In genomic region chr13:47764802-47765597, GRCm38 (mm10) we compare ENCODE assay signal across 14 mouse cellular contexts.
A peak's percentile ranks its signal among the peaks of the same experiment; 100 is the strongest.
DNase-seq lines count a peak whose midpoint lies in the region; ATAC-seq and TF ChIP-seq lines count a peak whose summit lies in the region.
"Had no signal": no experiment of that assay in that cellular context is flagged by ENCODE, and none has a peak within 500 bp of the region (broad histone marks: within the 10 kb centered on the region; RNA-seq: fewer than 3 reads in every experiment).

No protein-coding gene starts in this region.

- no peaks in the 10 kb centered on the region for H3K27me3 ChIP-seq in hindbrain, postnatal 0 days (ENCODE audit: insufficient read depth, low read length)
- H3K27me3 ChIP-seq in hindbrain, embryonic 13.5 days = no peaks in the 10 kb centered on the region
- no peaks in the 10 kb centered on the region for H3K27me3 ChIP-seq in embryonic facial prominence, embryonic 13.5 days
- H3K27me3 ChIP-seq: hindbrain, embryonic 15.5 days; limb, embryonic 13.5 days had no signal

- no peaks in the 10 kb centered on the region for H3K4me1 ChIP-seq in hindbrain, postnatal 0 days (ENCODE audit: insufficient read depth, low read length)
- H3K4me1 ChIP-seq in hindbrain, embryonic 13.5 days (replicated peaks) = 0 out of 2 replicates have a peak, but pooled peaks cover 2% of the 10 kb centered on the region
- peaks cover 11% of the 10 kb centered on the region for H3K4me1 ChIP-seq in embryonic facial prominence, embryonic 13.5 days
- H3K4me1 ChIP-seq: hindbrain, embryonic 15.5 days had no signal

- no peak overlapping the region for H3K4me2 ChIP-seq in hindbrain, postnatal 0 days (ENCODE audit: low read depth, low read length)
- no peak overlapping the region for H3K4me2 ChIP-seq in hindbrain, embryonic 13.5 days
- H3K4me2 ChIP-seq in embryonic facial prominence, embryonic 13.5 days = no peak overlapping the region
- H3K4me2 ChIP-seq: hindbrain, embryonic 15.5 days; limb, embryonic 13.5 days had no signal

- no peak for TF ChIP-seq POLR2A in brain, embryonic 14.5 days (IDR thresholded peaks at IDR 0.05; ENCODE audit: borderline replicate concordance, extremely low read depth, insufficient read depth, insufficient read length, poor library complexity, severe bottlenecking)

- peak; percentile 36 for DNase-seq in hindbrain, postnatal 0 days (ENCODE audit: low spot score)
- peak; percentile 75 for DNase-seq in brain, embryonic 14.5 days (ENCODE audit: low read depth)
- peak; percentile 12 to 14 for DNase-seq in kidney, postnatal 36 days
- no peak for DNase-seq in yolk sac, embryonic 10.5 days (ENCODE audit: low spot score)
- DNase-seq in urinary bladder, adult 18-20 months (ENCODE audit: low spot score in 2 of 2) = no peak
- no peak for DNase-seq in spleen, postnatal 10 days (ENCODE audit: low spot score in 2 of 2)
- DNase-seq: cerebellum, adult 8-10 months; gastrocnemius, postnatal 10 days; right cerebral cortex, adult 18-20 months; thymus, postnatal 36 days had no signal

- H3K4me3 ChIP-seq in hindbrain, postnatal 0 days (ENCODE audit: low read length) = no peak overlapping the region
- no peak overlapping the region for H3K4me3 ChIP-seq in hindbrain, embryonic 13.5 days
- no peak overlapping the region for H3K4me3 ChIP-seq in embryonic facial prominence, embryonic 13.5 days
- H3K4me3 ChIP-seq: hindbrain, embryonic 15.5 days; limb, embryonic 13.5 days had no signal

- no peak for ATAC-seq in hindbrain, postnatal 0 days
- ATAC-seq in hindbrain, embryonic 13.5 days (ENCODE audit: low FRiP score) = no peak
- ATAC-seq in embryonic facial prominence, embryonic 13.5 days (ENCODE audit: insufficient number of reproducible peaks, insufficient read depth, low FRiP score, low TSS enrichment, low read depth) = no peak

- WGBS in hindbrain, postnatal 0 days = 45% methylated on average over 16 of the region's 16 CpGs
- WGBS in hindbrain, embryonic 13.5 days = 67% methylated on average over 16 of the region's 16 CpGs
- 40% methylated on average over 16 of the region's 16 CpGs for WGBS in embryonic facial prominence, embryonic 13.5 days

- H3K36me3 ChIP-seq in hindbrain, postnatal 0 days (ENCODE audit: insufficient read depth, low read length) = no peaks in the 10 kb centered on the region
- no peaks in the 10 kb centered on the region for H3K36me3 ChIP-seq in hindbrain, embryonic 13.5 days
- no peaks in the 10 kb centered on the region for H3K36me3 ChIP-seq in embryonic facial prominence, embryonic 13.5 days
- H3K36me3 ChIP-seq: hindbrain, embryonic 15.5 days; limb, embryonic 13.5 days had no signal

- H3K27ac ChIP-seq in hindbrain, postnatal 0 days = no peak overlapping the region
- H3K27ac ChIP-seq in hindbrain, embryonic 13.5 days = no peak overlapping the region
- peak overlapping the region; percentile 55 for H3K27ac ChIP-seq in embryonic facial prominence, embryonic 13.5 days
- H3K27ac ChIP-seq: hindbrain, embryonic 15.5 days; limb, embryonic 13.5 days had no signal

- TF ChIP-seq CTCF in hindbrain, postnatal 0 days (IDR thresholded peaks at IDR 0.05; ENCODE audit: low read depth) = no peak
- no peak for TF ChIP-seq CTCF in brain, embryonic 14.5 days (IDR thresholded peaks at IDR 0.05; ENCODE audit: borderline replicate concordance, extremely low read depth, insufficient read depth, insufficient read length)

- H3K9ac ChIP-seq in hindbrain, postnatal 0 days (replicated peaks; ENCODE audit: low read length) = no peak overlapping the region
- H3K9ac ChIP-seq in hindbrain, embryonic 13.5 days = no peak overlapping the region
- H3K9ac ChIP-seq in embryonic facial prominence, embryonic 13.5 days = no peak overlapping the region
- H3K9ac ChIP-seq: hindbrain, embryonic 15.5 days; limb, embryonic 13.5 days had no signal

- H3K9me3 ChIP-seq in hindbrain, postnatal 0 days (ENCODE audit: low read length) = no peaks in the 10 kb centered on the region
- 0 out of 2 replicates have a peak, but pooled peaks cover under 1% of the 10 kb centered on the region for H3K9me3 ChIP-seq in hindbrain, embryonic 13.5 days
- H3K9me3 ChIP-seq in embryonic facial prominence, embryonic 13.5 days = no peaks in the 10 kb centered on the region
- H3K9me3 ChIP-seq: hindbrain, embryonic 15.5 days; limb, embryonic 13.5 days had no signal

Comparison
In these comparisons a context has a peak if more than half of its experiments do, and no peak if none do; other contexts are left out.
1. DNase-seq: peak in hindbrain, postnatal 0 days (single experiment), brain, embryonic 14.5 days (single experiment) and kidney, postnatal 36 days (2 of 2); none in yolk sac, embryonic 10.5 days (single experiment), urinary bladder, adult 18-20 months (0 of 2) and spleen, postnatal 10 days (0 of 2).